Mouse (Mus musculus) ES-E14 (cell line): ENCODE results near the gene St6galnac6. TPM values are rescaled to one million over a fixed set of nuclear protein-coding genes. Genes with fewer than 3 reads are reported as not detected.

Experiments used
- DNase-seq: peaks from one replicate; pipeline ENCODE4 v3.0.0-alpha.2; 2013; ENCODE audit warnings: low read depth, low spot score
- H3K27ac ChIP-seq: 2 replicates; pipeline ENCODE4 v1.5.1; 2012; ENCODE audit warnings: low read depth, mild to moderate bottlenecking, low read length, moderate library complexity, mixed read lengths; ENCODE audit not compliant: poor library complexity, insufficient read depth, severe bottlenecking
- H3K36me3 ChIP-seq: 2 replicates; pipeline ENCODE4 v1.6.1; 2012; ENCODE audit warnings: mild to moderate bottlenecking, low read length, moderate library complexity, mixed read lengths; ENCODE audit not compliant: control insufficient read depth, poor library complexity, insufficient read depth, severe bottlenecking
- H3K4me1 ChIP-seq, 2 experiments: fragments of 150-350 bp in 1 of 2; sonication (generic) in 1 of 2; 2 replicates each; pipeline ENCODE4 v1.6.1; 2012; ENCODE audit warnings: low read length in 2 of 2, mild to moderate bottlenecking in 1 of 2, mixed read lengths in 1 of 2; ENCODE audit not compliant: control insufficient read depth in 2 of 2, insufficient read depth in 2 of 2, poor library complexity in 1 of 2
- H3K4me3 ChIP-seq, 2 experiments: fragments of 150-350 bp in 1 of 2; sonication (generic) in 1 of 2; 2 replicates each; pipeline ENCODE4 v1.5.1; 2012; ENCODE audit warnings: low read length in 2 of 2, low read depth in 1 of 2, mild to moderate bottlenecking in 1 of 2, mixed read lengths in 1 of 2; ENCODE audit not compliant: insufficient read depth in 1 of 2, poor library complexity in 1 of 2, severe bottlenecking in 1 of 2
- H3K9ac ChIP-seq: 2 replicates; pipeline ENCODE4 v1.6.1; 2012; ENCODE audit warnings: low read depth, mild to moderate bottlenecking, low read length, mixed read lengths; ENCODE audit not compliant: poor library complexity, insufficient read depth, severe bottlenecking
- H3K9me3 ChIP-seq: fragments of 150-350 bp; sonication (generic); 2 replicates; pipeline ENCODE4 v1.6.1; 2012; ENCODE audit warnings: low read depth, mild to moderate bottlenecking, low read length; ENCODE audit not compliant: control insufficient read depth, insufficient read depth
- CHD2 ChIP-seq: IDR thresholded peaks from 2 replicates; pipeline ENCODE4 v1.6.1; 2014; ENCODE audit warnings: mild to moderate bottlenecking, low read depth, low read length, inconsistent platforms
- HCFC1 ChIP-seq: IDR thresholded peaks from 2 replicates; pipeline ENCODE4 v1.6.1; 2012; ENCODE audit warnings: low read length, inconsistent platforms, borderline replicate concordance; ENCODE audit not compliant: insufficient read depth
- MAFK ChIP-seq: IDR thresholded peaks from 2 replicates; pipeline ENCODE4 v1.6.1; 2014; ENCODE audit warnings: mild to moderate bottlenecking, low read depth, low read length, inconsistent platforms; ENCODE audit not compliant: insufficient read depth
- ZC3H11A ChIP-seq: IDR thresholded peaks from 2 replicates; pipeline ENCODE4 v1.6.1; 2012; ENCODE audit warnings: low read depth, mild to moderate bottlenecking, inconsistent platforms, low read length, borderline replicate concordance
- ZNF384 ChIP-seq: IDR thresholded peaks from 2 replicates; pipeline ENCODE4 v1.6.1; 2012; ENCODE audit warnings: low read depth, low read length, inconsistent platforms
- in situ Hi-C, 2 experiments: fragments of 600-800 bp; cut with MboI; formaldehyde crosslinking; loops; one replicate each; pipeline ENCODE4 v1.15.1; 2025; ENCODE audit warnings: low sequenced_read_pairs in 2 of 2, inconsistent platforms in 1 of 2; ENCODE audit not compliant: unreplicated experiment in 2 of 2
- total RNA-seq: library from RNA; depleted of rRNA; stranded (reverse); fragments of 300-350 nt; gene quantifications from 2 replicates; pipeline ENCODE4 v1.2.3, GENCODE M21; 2012

The St6galnac6 gene
- total RNA-seq, 1 experiment, result 18.0 TPM

DNA sequence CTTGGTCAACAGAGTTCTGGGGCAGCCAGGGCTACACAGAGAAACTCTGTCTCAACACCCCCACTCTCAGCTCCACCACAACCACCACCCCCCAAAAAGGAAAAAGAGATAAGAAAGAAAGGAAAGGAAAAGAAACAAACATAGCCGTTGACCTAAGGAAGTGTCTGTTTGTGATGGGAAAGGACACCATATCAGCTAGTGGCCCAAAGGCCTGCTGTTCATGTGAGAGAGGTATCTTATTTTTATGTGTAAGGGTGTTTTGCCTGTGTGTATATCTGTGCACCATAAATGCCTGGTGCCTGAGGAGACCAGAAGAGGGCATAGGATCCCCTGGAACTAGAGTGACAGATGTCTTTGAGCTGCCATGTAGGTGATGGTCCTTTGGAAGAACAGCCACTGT is 40.1 kb downstream of the St6galnac6 start:
- Histone ChIP-seq H3K4me3 (no peak overlapping the region), H3K4me1 (peaks cover 0 to 8% of the 10 kb centered on the region in 2 experiments; a peak in 2 of 4 replicates), H3K9me3 (no peaks in the 10 kb centered on the region), H3K27ac (no peak overlapping the region), H3K9ac (no peak overlapping the region), H3K36me3 (peaks cover 2% of the 10 kb centered on the region; the same call in 1 of the 2 replicates)
- no peak for DNase-seq
- TF ChIP-seq MAFK (no peak), ZNF384 (no peak), ZC3H11A (no peak), CHD2 (no peak), HCFC1 (no peak)
- in situ Hi-C loops, result no loop called here

DNA sequence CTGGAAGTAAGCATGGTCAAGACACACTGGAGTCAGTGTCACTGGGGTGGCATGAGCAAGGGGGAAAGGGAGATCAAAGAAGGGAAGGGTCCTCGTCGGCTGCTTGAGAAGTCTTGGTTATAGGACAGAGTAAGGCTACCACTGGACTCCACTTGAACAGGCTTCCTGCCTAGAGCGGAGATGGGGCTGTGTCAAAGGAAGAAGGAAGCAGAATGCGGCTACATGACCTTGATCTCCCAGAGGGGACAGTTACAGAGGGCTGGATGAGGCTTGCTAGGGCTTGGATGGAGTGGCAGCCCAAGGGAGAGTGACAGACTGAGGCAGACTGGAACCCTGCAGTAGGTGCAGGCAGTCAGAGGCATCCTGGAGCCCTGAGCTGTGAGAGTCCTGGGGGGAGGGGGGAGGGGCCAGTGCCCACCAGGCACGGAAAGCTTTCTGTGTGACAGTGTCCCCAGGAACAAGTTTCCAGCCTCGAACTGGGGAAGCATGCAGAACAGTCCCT is 41.1 kb downstream of the St6galnac6 start:
- in situ Hi-C loops, result no loop called here
- no peaks in the 10 kb centered on the region for H3K9me3 ChIP-seq
- TF ChIP-seq ZC3H11A, result no peak
- TF ChIP-seq MAFK, result no peak
- no peak for TF ChIP-seq CHD2
- no peak overlapping the region for H3K9ac ChIP-seq
- no peak overlapping the region for H3K27ac ChIP-seq
- DNase-seq, result no peak
- H3K4me3 ChIP-seq, result no peak overlapping the region
- no peaks in the 10 kb centered on the region; the same call in 1 of the 2 replicates for H3K36me3 ChIP-seq
- H3K4me1 ChIP-seq, result peaks cover 0 to 11% of the 10 kb centered on the region in 2 experiments; a peak in 2 of 4 replicates

DNA sequence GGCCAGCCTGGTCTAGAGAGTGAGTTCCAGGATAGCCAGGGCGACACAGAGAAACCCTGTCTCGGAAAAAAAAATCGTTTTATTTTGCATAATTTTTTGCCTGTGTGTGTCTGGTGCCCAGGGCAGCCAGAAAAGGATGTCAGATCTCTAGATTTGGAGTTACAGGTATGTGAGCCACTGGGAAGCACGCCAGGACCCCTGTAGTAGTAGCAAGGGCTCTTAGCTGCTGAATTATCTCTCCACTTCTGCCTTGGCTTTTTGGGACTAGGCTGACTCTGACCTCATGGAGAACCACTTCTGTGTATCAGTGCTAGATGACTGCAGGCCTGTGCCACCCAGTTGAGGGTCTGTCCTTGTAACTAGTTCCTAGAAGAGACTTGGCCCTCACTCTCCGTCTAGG is 42.3 kb downstream of the St6galnac6 start:
- H3K9ac ChIP-seq, result no peak overlapping the region
- no peaks in the 10 kb centered on the region for H3K9me3 ChIP-seq
- peaks cover 3 to 11% of the 10 kb centered on the region in 2 experiments; a peak in 3 of 4 replicates for H3K4me1 ChIP-seq
- in situ Hi-C loops, result no loop called here
- no peak overlapping the region for H3K27ac ChIP-seq
- no peaks in the 10 kb centered on the region for H3K36me3 ChIP-seq
- DNase-seq, result no peak
- no peak overlapping the region for H3K4me3 ChIP-seq
- TF ChIP-seq ZC3H11A, result no peak
- no peak for TF ChIP-seq CHD2
- TF ChIP-seq HCFC1, result no peak
- no peak for TF ChIP-seq MAFK
- no peak for TF ChIP-seq ZNF384

DNA sequence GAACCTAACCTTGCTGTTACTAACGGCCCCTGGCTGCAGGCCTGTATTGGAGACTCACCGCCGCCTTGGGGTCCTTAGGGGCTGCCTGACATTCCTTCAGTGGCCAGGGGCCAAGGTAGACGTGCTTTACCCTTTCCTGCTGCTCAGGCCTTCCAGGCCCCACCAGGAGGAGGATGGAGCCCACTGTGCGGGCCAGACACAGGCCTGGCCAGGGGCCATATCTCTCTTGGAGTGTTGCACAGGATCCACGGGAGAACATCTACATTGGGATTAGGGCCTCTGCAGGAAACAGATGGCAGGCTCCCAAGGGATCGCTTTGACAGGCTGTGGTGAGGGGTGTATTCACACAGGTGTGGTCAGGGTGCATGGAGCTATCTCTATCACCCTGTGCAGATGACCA is 43.3 kb downstream of the St6galnac6 start:
- in situ Hi-C loops, result no loop called here
- Histone ChIP-seq H3K9me3 (no peaks in the 10 kb centered on the region), H3K36me3 (no peaks in the 10 kb centered on the region), H3K4me1 (peaks cover 3 to 11% of the 10 kb centered on the region in 2 experiments; a peak in 3 of 4 replicates), H3K4me3 (no peak overlapping the region), H3K27ac (no peak overlapping the region), H3K9ac (no peak overlapping the region)
- DNase-seq, result no peak
- TF ChIP-seq CHD2 (no peak), ZC3H11A (no peak), HCFC1 (no peak), ZNF384 (no peak), MAFK (no peak)

DNA sequence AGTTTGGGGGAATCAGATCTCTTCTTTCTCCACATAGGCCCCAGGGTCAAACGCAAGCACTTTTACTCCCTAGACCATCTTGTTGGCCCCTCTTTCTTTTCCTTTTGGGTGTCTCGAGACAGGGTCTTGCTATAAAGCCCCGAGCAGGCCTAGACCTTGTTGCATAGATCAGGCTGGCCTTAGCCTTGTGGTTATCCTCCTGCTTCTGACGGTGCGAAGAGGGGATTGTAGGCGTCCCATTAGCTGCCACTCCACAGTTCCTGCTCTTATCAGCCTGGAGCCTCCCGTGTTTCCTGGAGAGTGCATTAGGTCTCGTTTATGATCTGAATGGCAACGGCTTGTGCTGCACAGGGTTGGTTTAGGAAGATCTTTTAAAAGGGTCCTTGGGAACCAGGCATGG is 44.6 kb downstream of the St6galnac6 start:
- in situ Hi-C loops, result no loop called here
- H3K36me3 ChIP-seq, result peaks cover 2% of the 10 kb centered on the region; the same call in 1 of the 2 replicates
- DNase-seq, result no peak
- H3K4me1 ChIP-seq, result peaks cover 3 to 10% of the 10 kb centered on the region in 2 experiments; a peak in 2 of 4 replicates
- no peaks in the 10 kb centered on the region for H3K9me3 ChIP-seq
- no peak overlapping the region for H3K9ac ChIP-seq
- no peak for TF ChIP-seq CHD2
- no peak for TF ChIP-seq HCFC1
- no peak for TF ChIP-seq ZC3H11A
- TF ChIP-seq MAFK, result no peak
- TF ChIP-seq ZNF384, result no peak
- H3K27ac ChIP-seq, result no peak overlapping the region
- H3K4me3 ChIP-seq, result no peak overlapping the region
